Mouse (Mus musculus): ENCODE measurements around the gene Dcun1d2. TPM values are rescaled to one million over a fixed set of nuclear protein-coding genes. Genes with fewer than 3 reads are reported as not detected.

Dcun1d2 gene
- polyA plus RNA-seq, 1 experiment, result 15.3 TPM

DNA sequence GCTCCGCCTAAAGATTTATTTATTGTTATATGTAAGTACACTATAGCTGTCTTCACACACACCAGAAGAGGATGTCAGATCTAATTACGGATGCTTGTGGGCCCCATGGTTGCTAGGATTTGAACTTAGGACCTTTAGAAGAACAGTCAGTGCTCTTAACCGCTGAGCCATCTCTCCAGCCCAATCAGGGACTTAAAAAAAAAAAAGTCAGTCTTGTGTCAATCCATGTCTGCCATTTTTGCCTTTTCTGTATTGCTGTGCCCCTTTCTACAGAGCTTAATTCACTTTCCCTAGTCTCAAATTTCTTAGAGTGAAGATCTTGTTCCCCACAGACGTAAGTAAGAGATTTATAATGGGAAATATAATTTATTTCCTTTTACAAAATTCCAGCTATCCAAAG, 69.5 kb downstream of the Dcun1d2 start:
- H3K36me3 ChIP-seq (ENCODE audit: control insufficient read depth, insufficient read depth, low read length, poor library complexity, severe bottlenecking), result no peaks in the 10 kb centered on the region
- H3K9ac ChIP-seq (ENCODE audit: low read depth, poor library complexity, severe bottlenecking), result no peak overlapping the region
- no peaks in the 10 kb centered on the region for H3K9me3 ChIP-seq (replicated peaks; ENCODE audit: control insufficient read depth, insufficient read depth, low read length, poor library complexity, severe bottlenecking)
- no peak for TF ChIP-seq EP300 (IDR thresholded peaks at IDR 0.05; ENCODE audit: insufficient read depth, low read depth, low read length)
- TF ChIP-seq CTCF (IDR thresholded peaks at IDR 0.05; ENCODE audit: low read depth, low read length), result no peak
- TF ChIP-seq POLR2A (IDR thresholded peaks at IDR 0.05; ENCODE audit: insufficient read depth, low read length), result no peak
- H3K4me3 ChIP-seq (ENCODE audit: low read depth, low read length), result no peak overlapping the region
- H3K27ac ChIP-seq (ENCODE audit: insufficient read depth, low read length), result no peak overlapping the region
- H3K27me3 ChIP-seq (ENCODE audit: control insufficient read depth, insufficient read depth, low read length, poor library complexity, severe bottlenecking), result no peaks in the 10 kb centered on the region
- H3K4me1 ChIP-seq (ENCODE audit: control insufficient read depth, insufficient read depth, low read length), result peaks cover 2% of the 10 kb centered on the region

DNA sequence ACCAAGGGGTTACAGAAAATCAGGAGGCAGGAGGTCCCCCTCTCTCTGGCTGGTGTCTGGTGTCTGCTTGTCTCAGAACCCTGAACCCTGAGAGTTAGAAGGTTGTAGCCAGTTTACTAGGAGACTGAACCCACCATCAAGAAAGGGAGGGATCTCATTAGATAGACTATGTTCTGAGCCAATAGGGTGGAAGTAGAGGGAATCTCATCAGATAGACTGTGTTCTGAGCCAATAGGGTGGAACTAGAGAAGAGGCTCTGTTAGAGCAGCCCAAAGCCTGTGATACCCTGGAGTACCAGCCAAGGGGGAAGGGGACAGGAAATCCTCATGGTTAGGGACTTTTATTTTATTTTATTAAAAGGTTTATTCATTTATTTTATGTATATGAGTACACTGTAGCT, 69.9 kb downstream of the Dcun1d2 start:
- peaks cover 6% of the 10 kb centered on the region for H3K4me1 ChIP-seq (ENCODE audit: control insufficient read depth, insufficient read depth, low read length)
- no peaks in the 10 kb centered on the region for H3K36me3 ChIP-seq (ENCODE audit: control insufficient read depth, insufficient read depth, low read length, poor library complexity, severe bottlenecking)
- no peaks in the 10 kb centered on the region for H3K9me3 ChIP-seq (replicated peaks; ENCODE audit: control insufficient read depth, insufficient read depth, low read length, poor library complexity, severe bottlenecking)
- H3K27ac ChIP-seq (ENCODE audit: insufficient read depth, low read length), result no peak overlapping the region
- no peak for TF ChIP-seq CTCF (IDR thresholded peaks at IDR 0.05; ENCODE audit: low read depth, low read length)
- no peak for TF ChIP-seq EP300 (IDR thresholded peaks at IDR 0.05; ENCODE audit: insufficient read depth, low read depth, low read length)
- no peak for TF ChIP-seq POLR2A (IDR thresholded peaks at IDR 0.05; ENCODE audit: insufficient read depth, low read length)
- no peak overlapping the region for H3K9ac ChIP-seq (ENCODE audit: low read depth, poor library complexity, severe bottlenecking)
- H3K27me3 ChIP-seq (ENCODE audit: control insufficient read depth, insufficient read depth, low read length, poor library complexity, severe bottlenecking), result no peaks in the 10 kb centered on the region
- H3K4me3 ChIP-seq (ENCODE audit: low read depth, low read length), result no peak overlapping the region

- TF ChIP-seq POLR2A (IDR thresholded peaks at IDR 0.05; ENCODE audit: insufficient read depth, low read length) (no peak), CTCF (IDR thresholded peaks at IDR 0.05; ENCODE audit: low read depth, low read length) (no peak), EP300 (IDR thresholded peaks at IDR 0.05; ENCODE audit: insufficient read depth, low read depth, low read length) (no peak)
- no peak overlapping the region for H3K27ac ChIP-seq (ENCODE audit: insufficient read depth, low read length)
- no peaks in the 10 kb centered on the region for H3K36me3 ChIP-seq (ENCODE audit: control insufficient read depth, insufficient read depth, low read length, poor library complexity, severe bottlenecking)
- no peaks in the 10 kb centered on the region for H3K27me3 ChIP-seq (ENCODE audit: control insufficient read depth, insufficient read depth, low read length, poor library complexity, severe bottlenecking)
- peaks cover 6% of the 10 kb centered on the region for H3K4me1 ChIP-seq (ENCODE audit: control insufficient read depth, insufficient read depth, low read length)
- no peaks in the 10 kb centered on the region for H3K9me3 ChIP-seq (replicated peaks; ENCODE audit: control insufficient read depth, insufficient read depth, low read length, poor library complexity, severe bottlenecking)
- H3K9ac ChIP-seq (ENCODE audit: low read depth, poor library complexity, severe bottlenecking), result no peak overlapping the region
- H3K4me3 ChIP-seq (ENCODE audit: low read depth, low read length), result no peak overlapping the region
These were observed 70.8 kb downstream of the Dcun1d2 start for GRCm38 (mm10) chr8:13217093-13217492.

DNA sequence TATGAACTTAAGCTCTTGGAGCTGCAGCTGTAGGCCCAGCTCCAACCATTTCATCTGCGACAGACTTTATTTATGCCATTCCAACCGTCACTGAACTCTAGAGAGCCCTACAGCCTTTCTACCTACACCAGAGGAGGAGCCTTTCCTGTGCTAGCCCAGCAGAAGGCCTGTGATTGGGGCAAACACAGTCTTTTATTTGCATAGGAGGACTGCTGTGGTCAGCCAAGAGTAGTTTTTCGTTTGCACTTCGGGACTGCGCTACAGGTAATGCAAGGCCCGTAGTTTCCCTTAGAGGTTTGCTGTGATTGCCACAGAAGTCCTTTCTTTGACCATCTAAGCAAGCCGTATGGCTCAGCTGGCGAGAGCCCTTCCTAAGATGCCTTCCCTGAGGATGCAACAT, 71.5 kb downstream of the Dcun1d2 start:
- peaks cover 6% of the 10 kb centered on the region for H3K4me1 ChIP-seq (ENCODE audit: control insufficient read depth, insufficient read depth, low read length)
- H3K27me3 ChIP-seq (ENCODE audit: control insufficient read depth, insufficient read depth, low read length, poor library complexity, severe bottlenecking), result no peaks in the 10 kb centered on the region
- H3K36me3 ChIP-seq (ENCODE audit: control insufficient read depth, insufficient read depth, low read length, poor library complexity, severe bottlenecking), result no peaks in the 10 kb centered on the region
- H3K9ac ChIP-seq (ENCODE audit: low read depth, poor library complexity, severe bottlenecking), result no peak overlapping the region
- H3K27ac ChIP-seq (ENCODE audit: insufficient read depth, low read length), result no peak overlapping the region
- no peaks in the 10 kb centered on the region for H3K9me3 ChIP-seq (replicated peaks; ENCODE audit: control insufficient read depth, insufficient read depth, low read length, poor library complexity, severe bottlenecking)
- no peak for TF ChIP-seq POLR2A (IDR thresholded peaks at IDR 0.05; ENCODE audit: insufficient read depth, low read length)
- H3K4me3 ChIP-seq (ENCODE audit: low read depth, low read length), result no peak overlapping the region

- H3K4me1 ChIP-seq (ENCODE audit: control insufficient read depth, insufficient read depth, low read length), result peaks cover 10% of the 10 kb centered on the region
- TF ChIP-seq CTCF (IDR thresholded peaks at IDR 0.05; ENCODE audit: low read depth, low read length) (peak; percentile 92), EP300 (IDR thresholded peaks at IDR 0.05; ENCODE audit: insufficient read depth, low read depth, low read length) (0 out of 2 replicates have a peak, but pooled peaks have one; percentile 21), POLR2A (IDR thresholded peaks at IDR 0.05; ENCODE audit: insufficient read depth, low read length) (no peak)
- H3K36me3 ChIP-seq (ENCODE audit: control insufficient read depth, insufficient read depth, low read length, poor library complexity, severe bottlenecking), result no peaks in the 10 kb centered on the region
- H3K9me3 ChIP-seq (replicated peaks; ENCODE audit: control insufficient read depth, insufficient read depth, low read length, poor library complexity, severe bottlenecking), result no peaks in the 10 kb centered on the region
- H3K27me3 ChIP-seq (ENCODE audit: control insufficient read depth, insufficient read depth, low read length, poor library complexity, severe bottlenecking), result no peaks in the 10 kb centered on the region
- H3K4me3 ChIP-seq (ENCODE audit: low read depth, low read length), result no peak overlapping the region
- H3K9ac ChIP-seq (ENCODE audit: low read depth, poor library complexity, severe bottlenecking), result peak overlapping the region; percentile 19; the same call in 1 of the 2 replicates
- H3K27ac ChIP-seq (ENCODE audit: insufficient read depth, low read length), result peak overlapping the region; percentile 1; the same call in 1 of the 2 replicates
These were observed 74.3 kb downstream of the Dcun1d2 start for GRCm38 (mm10) chr8:13213479-13214268.

GRCm38 (mm10) chr8:13209770-13210169, 78.2 kb downstream of the Dcun1d2 start:
- Histone ChIP-seq H3K4me1 (ENCODE audit: control insufficient read depth, insufficient read depth, low read length) (peaks cover 17% of the 10 kb centered on the region), H3K9ac (ENCODE audit: low read depth, poor library complexity, severe bottlenecking) (no peak overlapping the region), H3K36me3 (ENCODE audit: control insufficient read depth, insufficient read depth, low read length, poor library complexity, severe bottlenecking) (no peaks in the 10 kb centered on the region), H3K9me3 (replicated peaks; ENCODE audit: control insufficient read depth, insufficient read depth, low read length, poor library complexity, severe bottlenecking) (no peaks in the 10 kb centered on the region), H3K27ac (ENCODE audit: insufficient read depth, low read length) (peak overlapping the region; percentile 93), H3K4me3 (ENCODE audit: low read depth, low read length) (no peak overlapping the region), H3K27me3 (ENCODE audit: control insufficient read depth, insufficient read depth, low read length, poor library complexity, severe bottlenecking) (no peaks in the 10 kb centered on the region)
- no peak for TF ChIP-seq CTCF (IDR thresholded peaks at IDR 0.05; ENCODE audit: low read depth, low read length)
- TF ChIP-seq POLR2A (IDR thresholded peaks at IDR 0.05; ENCODE audit: insufficient read depth, low read length), result no peak
